Mouse (Mus musculus) intestine, embryonic 16.5 days (tissue): ENCODE measurements around the gene Larp4b. TPM values are rescaled to one million over a fixed set of nuclear protein-coding genes. Genes with fewer than 3 reads are reported as not detected.

Experiments used
- ATAC-seq: fragments of 200-750 bp; cut with Nextera tagmentation; 2 replicates; pipeline ENCODE4 v1.8.0; 2017; ENCODE audit warnings: moderate TSS enrichment, moderate library complexity
- H3K27ac ChIP-seq: fragments of 300-500 bp; sonication (generic); 2 replicates; pipeline ENCODE4 v1.5.1; 2014; ENCODE audit warnings: mild to moderate bottlenecking, low read length
- H3K27me3 ChIP-seq: fragments of 300-500 bp; sonication (generic); replicated peaks from 2 replicates; pipeline ENCODE4 v1.6.1; 2014; ENCODE audit warnings: low read length, control low read depth, mixed read lengths; ENCODE audit not compliant: control insufficient read depth, insufficient read depth
- H3K36me3 ChIP-seq: fragments of 300-500 bp; sonication (generic); 2 replicates; pipeline ENCODE4 v1.6.1; 2014; ENCODE audit warnings: low read length, control low read depth; ENCODE audit not compliant: control insufficient read depth, insufficient read depth
- H3K4me1 ChIP-seq: fragments of 300-500 bp; sonication (generic); 2 replicates; pipeline ENCODE4 v1.6.1; 2014; ENCODE audit warnings: low read length, control low read depth, mixed read lengths; ENCODE audit not compliant: control insufficient read depth, insufficient read depth
- H3K4me2 ChIP-seq: fragments of 300-500 bp; sonication (generic); 2 replicates; pipeline ENCODE4 v1.6.1; 2014; ENCODE audit warnings: low read depth, low read length, control low read depth
- H3K4me3 ChIP-seq: fragments of 300-500 bp; sonication (generic); 2 replicates; pipeline ENCODE4 v1.5.1; 2014; ENCODE audit warnings: mild to moderate bottlenecking, low read length
- H3K9ac ChIP-seq: fragments of 300-500 bp; sonication (generic); 2 replicates; pipeline ENCODE4 v1.6.1; 2014; ENCODE audit warnings: low read depth, low read length
- H3K9me3 ChIP-seq: fragments of 300-500 bp; sonication (generic); 2 replicates; pipeline ENCODE4 v1.6.1; 2016; ENCODE audit warnings: low read length, control low read depth; ENCODE audit not compliant: control insufficient read depth
- WGBS: fragments of 180-500 bp; shearing (Covaris S2); extraction: QIAGEN DNeasy Blood & Tissue Kit; methylation state at CpG from one replicate; pipeline ENCODE4 v1.1.7; 2014; 5-methylcytosine and 5-hydroxymethylcytosine counted together
- polyA plus RNA-seq: library from polyadenylated mRNA; unstranded; fragments of >200 nt; fragmentation: Nextera tagmentation; extraction: Ambion mirVana; gene quantifications from 2 replicates; pipeline ENCODE4 v1.2.1, GENCODE M21; 2015

Gene Larp4b
- polyA plus RNA-seq, 1 experiment from 2014 or later: 32.1 TPM

DNA sequence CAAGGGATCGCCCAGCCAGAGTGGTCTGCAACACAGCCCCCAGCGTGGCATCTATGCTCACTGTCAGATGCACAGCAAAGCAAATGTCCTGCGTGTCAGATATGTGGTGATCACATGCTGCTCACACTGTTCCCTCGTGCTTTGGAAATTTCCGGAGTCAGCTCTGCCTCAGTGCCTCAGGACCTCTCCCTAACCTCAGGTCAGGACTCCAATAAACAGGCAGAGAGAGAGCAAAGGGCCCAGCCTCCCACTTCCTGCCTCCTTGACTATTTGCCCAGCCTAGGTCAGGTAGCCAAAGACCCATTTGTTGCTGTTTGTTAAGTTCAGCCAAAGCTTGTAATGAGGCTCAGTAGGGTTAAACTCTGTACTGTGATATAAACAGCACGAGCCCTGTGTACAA is 87.4 kb downstream of the Larp4b start:
- Histone ChIP-seq H3K4me1 (peaks cover 2% of the 10 kb centered on the region; the same call in 1 of the 2 replicates), H3K27me3 (no peaks in the 10 kb centered on the region), H3K9ac (no peak overlapping the region), H3K4me3 (no peak overlapping the region), H3K4me2 (no peak overlapping the region), H3K9me3 (no peaks in the 10 kb centered on the region), H3K27ac (no peak overlapping the region), H3K36me3 (no peaks in the 10 kb centered on the region)
- peak; percentile 7; the same call in 1 of the 2 replicates for ATAC-seq
- 78% methylated on average over 6 of the region's 6 CpGs for WGBS

DNA sequence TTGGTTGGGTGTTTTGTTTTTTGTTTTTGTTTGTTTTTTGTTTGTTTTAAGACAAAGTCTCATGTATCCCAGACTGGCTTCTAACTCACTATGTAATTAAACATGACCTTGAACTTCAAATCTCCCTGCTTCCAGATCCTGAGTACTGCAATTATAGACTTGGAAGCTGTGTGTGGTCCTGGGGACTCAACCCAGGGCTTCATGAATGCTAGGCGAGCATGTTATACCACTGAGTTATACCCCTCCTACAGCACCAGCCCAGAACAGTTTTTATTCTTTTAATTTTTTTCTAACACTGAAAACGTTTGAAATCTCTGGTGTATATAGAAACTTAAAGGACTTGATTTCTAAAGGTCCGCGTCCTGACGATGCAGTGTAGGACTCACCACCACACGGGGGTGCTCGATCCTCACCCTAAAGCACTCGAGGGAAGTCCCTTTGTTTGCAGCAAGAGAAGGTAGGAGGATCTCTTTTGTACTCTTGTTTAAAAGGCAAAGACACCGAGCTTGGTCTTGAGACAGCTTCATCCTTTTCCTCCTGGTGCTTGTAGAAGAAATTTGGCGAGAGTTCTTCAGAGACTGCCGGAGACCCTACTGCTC is 88.1 kb downstream of the Larp4b start:
- no peak overlapping the region for H3K9ac ChIP-seq
- H3K36me3 ChIP-seq: no peaks in the 10 kb centered on the region
- ATAC-seq: no peak

DNA sequence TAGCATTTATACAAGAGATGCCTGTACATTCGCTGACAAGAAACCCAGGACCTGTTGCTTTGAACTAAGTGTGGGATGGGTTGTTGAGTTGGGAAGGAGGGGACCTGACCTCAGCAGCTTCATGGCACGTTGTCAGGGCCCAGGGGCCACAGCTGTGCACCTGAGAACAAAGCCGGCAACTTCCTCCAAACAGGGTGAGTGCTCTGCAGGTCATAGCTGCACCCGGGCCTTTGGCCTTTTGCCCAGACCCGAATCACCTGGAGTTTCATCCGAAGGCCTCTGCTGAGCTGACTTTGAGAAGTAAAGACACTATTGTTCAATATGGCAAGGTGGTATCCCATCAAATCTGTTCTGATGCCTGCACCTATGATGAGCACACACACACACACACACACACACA is 90.6 kb downstream of the Larp4b start:
- Histone ChIP-seq H3K9me3 (no peaks in the 10 kb centered on the region), H3K27ac (no peak overlapping the region), H3K4me1 (no peaks in the 10 kb centered on the region; the same call in 1 of the 2 replicates), H3K9ac (no peak overlapping the region), H3K27me3 (no peaks in the 10 kb centered on the region), H3K4me2 (no peak overlapping the region), H3K4me3 (no peak overlapping the region), H3K36me3 (no peaks in the 10 kb centered on the region)
- no peak for ATAC-seq
- 80% methylated on average over 6 of the region's 6 CpGs for WGBS

More for the DNA sequence above, 88.1 kb downstream of the Larp4b start:
- peaks cover 2% of the 10 kb centered on the region; the same call in 1 of the 2 replicates for H3K4me1 ChIP-seq
- H3K9me3 ChIP-seq: no peaks in the 10 kb centered on the region
- WGBS: 9% methylated on average over 11 of the region's 11 CpGs
- H3K27me3 ChIP-seq: no peaks in the 10 kb centered on the region
- H3K4me2 ChIP-seq: no peak overlapping the region
- H3K27ac ChIP-seq: no peak overlapping the region
- no peak overlapping the region for H3K4me3 ChIP-seq

DNA sequence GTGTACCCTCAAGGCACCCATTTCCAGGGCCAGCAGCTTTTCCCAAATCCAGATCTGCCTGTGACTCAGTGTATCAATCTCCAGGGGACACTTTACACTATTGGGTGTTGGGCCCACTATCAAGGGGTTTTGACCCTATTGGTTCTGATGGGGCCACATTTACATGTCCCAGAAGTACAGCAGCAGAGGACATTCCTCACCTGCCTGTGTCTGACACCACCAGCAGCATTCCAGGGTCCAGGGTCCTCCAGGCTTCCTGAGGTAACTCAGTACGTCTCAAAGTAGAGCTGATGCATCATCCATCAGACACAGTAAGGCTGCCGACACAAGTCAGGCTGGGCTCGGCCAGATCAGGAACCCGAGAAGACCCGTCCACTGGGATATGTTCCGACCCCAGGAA is 91.0 kb downstream of the Larp4b start:
- Histone ChIP-seq H3K9ac (no peak overlapping the region), H3K27ac (no peak overlapping the region), H3K4me2 (no peak overlapping the region), H3K36me3 (no peaks in the 10 kb centered on the region), H3K27me3 (no peaks in the 10 kb centered on the region), H3K4me3 (no peak overlapping the region), H3K9me3 (no peaks in the 10 kb centered on the region), H3K4me1 (no peaks in the 10 kb centered on the region)
- 86% methylated on average over 6 of the region's 6 CpGs for WGBS
- no peak for ATAC-seq

DNA sequence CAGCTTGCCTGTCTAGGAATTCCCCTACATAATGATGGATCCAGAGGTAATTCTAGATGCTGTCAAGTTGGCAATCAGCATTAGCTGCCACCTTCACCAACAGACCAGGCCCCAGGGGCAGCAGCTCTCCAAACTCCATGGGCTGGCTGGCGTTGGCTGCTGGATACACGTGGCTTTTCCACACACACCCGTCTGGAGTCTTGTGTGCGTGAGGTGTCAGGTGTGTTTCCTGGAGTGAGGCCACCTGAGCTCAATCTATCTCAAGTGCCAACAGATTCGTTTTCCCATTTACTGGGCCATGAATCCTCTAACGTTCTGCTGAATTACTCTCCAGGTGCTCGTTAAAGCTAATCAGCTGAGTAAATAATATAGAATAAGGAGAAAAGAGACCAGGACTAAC is 93.5 kb downstream of the Larp4b start:
- Histone ChIP-seq H3K36me3 (no peaks in the 10 kb centered on the region), H3K9ac (no peak overlapping the region), H3K4me1 (peaks cover 8% of the 10 kb centered on the region; the same call in 1 of the 2 replicates), H3K27me3 (no peaks in the 10 kb centered on the region), H3K9me3 (no peaks in the 10 kb centered on the region), H3K4me3 (no peak overlapping the region), H3K4me2 (no peak overlapping the region), H3K27ac (no peak overlapping the region)
- WGBS: 56% methylated on average over 7 of the region's 7 CpGs
- ATAC-seq: no peak

DNA sequence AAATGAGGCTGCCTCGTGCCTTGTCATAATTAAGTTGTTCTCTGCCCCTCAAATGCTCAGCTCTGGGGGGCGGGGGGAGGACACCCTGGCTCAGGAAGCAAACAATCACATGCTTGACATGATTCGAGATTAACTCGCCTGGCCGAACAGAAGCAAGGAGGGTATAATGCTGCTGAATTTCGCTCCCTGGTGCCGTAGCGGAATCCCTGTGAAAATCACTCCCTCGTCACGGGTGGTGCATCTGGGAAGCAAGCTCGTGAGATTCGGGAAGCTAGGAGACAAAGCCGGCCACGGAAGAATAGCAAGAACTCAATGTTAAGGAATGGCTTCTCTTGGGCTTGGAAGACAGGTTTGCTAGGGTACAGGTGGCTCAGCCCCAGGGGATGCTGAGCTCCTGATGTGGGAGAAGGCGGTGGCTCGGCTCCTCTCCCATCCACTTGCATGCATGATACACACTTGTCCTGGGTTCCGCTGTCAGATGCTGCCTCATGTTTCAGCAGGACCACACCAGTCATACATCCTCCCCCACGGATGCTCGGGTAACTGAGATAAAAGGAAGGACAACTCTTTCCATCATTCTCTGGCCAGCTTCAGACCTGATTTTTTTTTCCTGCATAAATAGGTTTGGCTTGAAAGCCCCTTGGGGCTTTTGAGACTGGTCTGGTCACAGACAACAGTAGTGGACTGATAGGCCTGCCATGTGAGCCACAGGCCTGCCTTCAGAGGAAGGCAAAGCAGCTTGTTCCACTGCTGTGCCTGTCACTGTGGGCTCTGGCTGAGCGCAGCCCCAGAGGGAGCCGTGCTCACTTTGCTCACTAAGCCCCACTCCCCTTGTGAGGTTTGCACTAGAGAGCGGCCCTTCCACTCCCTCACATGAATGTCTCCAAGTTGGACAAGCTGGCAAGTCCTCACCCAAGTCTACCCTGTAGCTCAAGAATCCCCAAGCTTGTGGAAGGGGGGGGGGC is 94.2 kb downstream of the Larp4b start:
- no peaks in the 10 kb centered on the region for H3K9me3 ChIP-seq
- ATAC-seq: no peak
- H3K4me2 ChIP-seq: no peak overlapping the region
- H3K9ac ChIP-seq: no peak overlapping the region
- 67% methylated on average over 22 of the region's 22 CpGs for WGBS
- no peaks in the 10 kb centered on the region for H3K27me3 ChIP-seq
- peaks cover 8% of the 10 kb centered on the region; the same call in 1 of the 2 replicates for H3K4me1 ChIP-seq
- no peak overlapping the region for H3K27ac ChIP-seq
- no peak overlapping the region for H3K4me3 ChIP-seq
- no peaks in the 10 kb centered on the region for H3K36me3 ChIP-seq

DNA sequence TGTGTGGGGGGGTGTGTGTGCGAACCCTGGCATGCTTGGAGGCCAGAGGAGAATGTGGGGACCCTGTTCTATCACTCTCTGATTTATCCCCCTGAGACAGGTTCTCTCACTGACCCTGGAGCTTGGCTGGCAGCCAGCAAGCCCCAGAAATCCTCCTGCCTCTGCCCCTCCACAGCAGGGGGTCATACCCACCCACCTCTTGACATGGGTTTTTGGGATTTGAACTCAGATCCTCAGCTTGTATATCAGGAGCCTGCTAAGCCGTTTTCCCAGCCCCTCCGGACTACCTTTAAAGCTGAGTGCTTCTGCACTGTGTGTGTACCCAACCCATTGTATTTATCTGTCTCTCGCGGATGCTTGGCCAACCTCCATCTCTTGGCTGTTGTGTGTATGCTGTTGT is 95.8 kb downstream of the Larp4b start:
- ATAC-seq: no peak

DNA sequence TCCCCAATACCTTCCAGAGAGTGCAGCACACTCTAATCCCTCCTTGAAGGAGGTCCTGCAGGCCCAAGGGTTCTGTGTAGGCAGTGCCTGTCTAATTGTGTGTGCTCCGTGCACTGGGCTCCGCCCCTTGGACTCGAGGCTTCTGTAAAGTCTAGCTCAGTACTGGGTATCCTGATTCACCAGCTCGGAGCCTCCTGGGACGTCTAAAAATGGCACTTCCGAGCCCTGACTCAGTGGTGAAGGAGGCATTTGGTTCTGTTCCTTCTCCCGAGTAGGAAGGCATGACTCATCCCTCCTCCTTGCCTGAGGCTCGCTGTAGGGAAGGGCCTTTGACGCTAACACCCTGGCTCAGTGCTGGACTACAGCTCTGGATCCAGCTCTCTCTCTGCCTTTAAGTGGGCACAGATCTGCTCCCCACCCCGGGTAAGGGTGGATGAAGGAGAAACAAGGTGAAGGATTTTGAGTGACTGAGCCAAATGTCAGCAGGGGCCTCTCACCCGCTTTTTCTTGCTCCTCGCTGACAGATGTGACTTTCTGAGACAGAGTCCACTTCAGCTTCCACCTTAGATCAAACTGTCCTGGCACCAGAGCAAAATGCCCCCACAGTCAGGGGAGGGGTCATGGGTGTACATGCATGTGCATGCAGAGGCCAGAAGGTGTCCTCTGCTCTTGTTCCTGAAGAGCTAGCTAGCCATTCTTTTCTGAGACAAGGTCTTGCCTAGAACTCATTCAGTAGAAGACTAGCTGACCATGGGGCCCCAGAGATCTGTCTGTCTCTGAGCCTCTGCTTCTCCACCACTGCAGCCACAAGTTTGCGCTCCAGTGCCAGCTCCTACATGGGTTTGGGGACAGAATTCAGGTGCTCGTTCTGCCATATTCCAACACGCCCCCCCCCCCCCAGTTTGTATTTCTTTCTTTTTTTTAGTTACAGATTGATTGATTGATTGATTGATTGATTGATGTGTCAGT is 97.8 kb downstream of the Larp4b start:
- Histone ChIP-seq H3K4me2 (peak overlapping the region; percentile 27), H3K36me3 (no peaks in the 10 kb centered on the region), H3K9ac (no peak overlapping the region), H3K4me3 (no peak overlapping the region), H3K9me3 (no peaks in the 10 kb centered on the region), H3K27me3 (no peaks in the 10 kb centered on the region), H3K4me1 (peaks cover 8% of the 10 kb centered on the region; the same call in 1 of the 2 replicates), H3K27ac (no peak overlapping the region)
- 41% methylated on average over 15 of the region's 15 CpGs for WGBS
- ATAC-seq: peak; percentile 76

More for the DNA sequence above, 95.8 kb downstream of the Larp4b start:
- Histone ChIP-seq H3K36me3 (no peaks in the 10 kb centered on the region), H3K4me1 (peaks cover 8% of the 10 kb centered on the region; the same call in 1 of the 2 replicates), H3K9ac (no peak overlapping the region), H3K4me2 (no peak overlapping the region), H3K4me3 (no peak overlapping the region), H3K27me3 (no peaks in the 10 kb centered on the region), H3K27ac (no peak overlapping the region), H3K9me3 (no peaks in the 10 kb centered on the region)
- 86% methylated on average over 5 of the region's 5 CpGs for WGBS
